Mouse (Mus musculus) adrenal gland, adult 18-20 months (tissue): ENCODE results near the gene Ccng1. TPM values are rescaled to one million over a fixed set of nuclear protein-coding genes. Genes with fewer than 3 reads are reported as not detected.

Experiments
- DNase-seq, 2 experiments: peaks; one replicate each; pipeline ENCODE4 v3.0.0; 2021 to 2022; ENCODE audit warnings: low spot score in 2 of 2
- long read RNA-seq, 2 experiments: library from polyadenylated mRNA; stranded (forward); transcript quantifications; one replicate each; pipeline ENCODE4 v2.0.0; 2021
- total RNA-seq, 2 experiments: library from RNA; stranded (reverse); gene quantifications; 1 replicate in 1 of 2; 2 replicates in 1 of 2; pipeline ENCODE4 v1.2.3; 2021

Gene Ccng1
- total RNA-seq, result 10 to 100 TPM; 77.7 to 88.9 TPM
- long read RNA-seq, experiment 1, transcript Ccng1-201 (6 exons, 3,512 nt), result major isoform, 43 of 48 reads
- long read RNA-seq, experiment 1, partial matches to known transcripts, result 0 of 48 reads
- long read RNA-seq, experiment 1, other reads (novel, unspliced or antisense), result 5 of 48 reads
- long read RNA-seq, experiment 2, transcript Ccng1-201 (6 exons, 3,512 nt), result major isoform, 50 of 70 reads
- long read RNA-seq, experiment 2, partial matches to known transcripts, result 19 of 70 reads
- long read RNA-seq, experiment 2, other reads (novel, unspliced or antisense), result 1 of 70 reads

GRCm38 (mm10) chr11:40755109-40755627 is at the start of gene Ccng1:
Ccng1 (minus strand) TSS chr11:40755311.
- peak; percentile 79 to 81 for DNase-seq

GRCm38 (mm10) chr11:40790307-40790706 is 35.2 kb upstream of the Ccng1 start:
- DNase-seq, result no peak

GRCm38 (mm10) chr11:40789701-40790100 is 34.6 kb upstream of the Ccng1 start:
- no peak for DNase-seq

GRCm38 (mm10) chr11:40786900-40787299 is 31.8 kb upstream of the Ccng1 start:
- DNase-seq, result no peak

GRCm38 (mm10) chr11:40784326-40784725 is 29.2 kb upstream of the Ccng1 start:
- no peak for DNase-seq

GRCm38 (mm10) chr11:40783346-40783745 is 28.2 kb upstream of the Ccng1 start:
- no peak for DNase-seq

- DNase-seq, result no peak
Measured at GRCm38 (mm10) chr11:40781857-40782256, 26.7 kb upstream of the Ccng1 start.

GRCm38 (mm10) chr11:40775315-40776269 is 20.5 kb upstream of the Ccng1 start:
- peak in 1 of 2 experiments; percentile 8 for DNase-seq

GRCm38 (mm10) chr11:40764690-40765089 is 9.6 kb upstream of the Ccng1 start:
- DNase-seq, result no peak

GRCm38 (mm10) chr11:40763395-40763794 is 8.3 kb upstream of the Ccng1 start:
- DNase-seq, result no peak

- no peak for DNase-seq
Measured at GRCm38 (mm10) chr11:40759896-40760295, 4.8 kb upstream of the Ccng1 start.

GRCm38 (mm10) chr11:40755968-40756367 is 857 bp upstream of the Ccng1 start:
- DNase-seq, result no peak

- peak in 1 of 2 experiments; percentile 4 for DNase-seq
Measured at GRCm38 (mm10) chr11:40754664-40755107, 425 bp downstream of the Ccng1 start.

GRCm38 (mm10) chr11:40753836-40754235 is 1.3 kb downstream of the Ccng1 start:
- DNase-seq, result no peak

GRCm38 (mm10) chr11:40747716-40748115 is 7.4 kb downstream of the Ccng1 start:
- DNase-seq, result no peak

GRCm38 (mm10) chr11:40746361-40746760 is 8.8 kb downstream of the Ccng1 start:
- no peak for DNase-seq

- no peak for DNase-seq
Measured at GRCm38 (mm10) chr11:40744348-40744747, 10.8 kb downstream of the Ccng1 start.

- DNase-seq, result no peak
Measured at GRCm38 (mm10) chr11:40741605-40742262, 13.4 kb downstream of the Ccng1 start.

- DNase-seq, result no peak
Measured at GRCm38 (mm10) chr11:40737369-40737768, 17.7 kb downstream of the Ccng1 start.

GRCm38 (mm10) chr11:40734251-40734752 is 20.8 kb downstream of the Ccng1 start:
- no peak for DNase-seq
